Mouse (Mus musculus) right cerebral cortex, postnatal 10 days (tissue): ENCODE measurements around the gene Ddit4.

ENCODE experiments used
- DNase-seq, 2 experiments: peaks; one replicate each; pipeline ENCODE4 v3.0.0; 2021; ENCODE audit warnings: low spot score in 2 of 2

Ddit4 gene

DNA sequence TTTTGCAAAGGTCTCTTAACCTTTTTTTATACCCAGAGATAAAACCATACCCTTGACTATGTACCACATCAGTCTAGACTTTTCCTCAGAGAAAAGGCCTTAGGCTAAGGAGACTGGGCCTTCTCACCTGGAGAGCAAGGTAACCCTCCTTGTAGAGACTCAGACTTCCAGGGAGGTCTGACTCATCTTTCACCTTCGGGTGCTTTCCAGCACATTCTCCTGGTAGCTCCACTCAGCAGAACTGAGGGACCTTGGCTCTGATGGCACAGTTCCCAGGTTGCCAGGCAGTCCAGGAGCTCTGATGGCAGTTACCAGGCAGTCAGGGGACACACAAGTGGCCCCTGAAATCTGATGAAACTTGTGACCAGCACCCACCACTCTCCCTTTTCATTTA is 2.4 kb downstream of the Ddit4 start:
- DNase-seq, result no peak

DNA sequence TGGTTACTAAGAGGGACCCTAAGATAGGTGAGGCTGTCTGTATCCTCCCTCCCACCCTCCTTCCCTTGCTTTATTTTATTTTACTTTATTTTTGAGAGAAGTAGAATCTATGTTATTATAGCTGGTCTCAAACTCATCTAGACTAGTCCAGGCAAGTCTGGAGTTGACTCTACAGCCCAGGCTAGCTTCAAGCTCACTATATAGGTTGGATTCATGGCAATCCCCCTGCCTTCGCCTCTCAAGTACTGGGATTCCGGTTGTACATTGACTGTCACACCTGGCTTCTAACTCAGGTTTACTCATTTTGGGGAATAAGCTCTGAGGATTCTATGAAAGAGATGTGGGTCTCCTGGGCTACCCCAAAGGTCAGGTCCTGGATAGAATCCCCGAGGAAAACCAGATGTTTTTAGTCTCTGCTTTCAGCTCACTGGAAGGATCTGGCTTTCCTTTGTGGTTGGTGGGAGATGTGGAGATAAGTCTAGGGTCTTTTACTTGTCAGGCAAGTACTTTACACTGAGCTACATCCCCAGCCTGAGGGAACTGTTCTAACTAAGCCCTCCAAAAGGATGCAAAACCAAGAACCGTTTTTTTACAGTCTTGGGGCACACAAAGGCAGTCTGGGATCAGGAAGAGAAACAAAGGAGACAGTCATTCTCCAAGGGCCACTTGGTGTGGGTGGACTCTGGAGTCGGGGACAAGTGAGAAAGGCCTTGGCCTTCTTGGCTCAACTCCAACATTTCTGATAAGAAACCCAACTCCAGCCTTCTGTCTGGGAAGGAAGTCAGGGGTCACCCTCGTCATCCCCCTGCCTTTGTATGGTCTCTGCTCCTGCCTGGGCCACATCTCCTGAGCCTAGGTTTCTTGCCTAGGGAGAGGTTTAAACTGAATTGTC is 3.0 kb downstream of the Ddit4 start:
- no peak for DNase-seq

DNA sequence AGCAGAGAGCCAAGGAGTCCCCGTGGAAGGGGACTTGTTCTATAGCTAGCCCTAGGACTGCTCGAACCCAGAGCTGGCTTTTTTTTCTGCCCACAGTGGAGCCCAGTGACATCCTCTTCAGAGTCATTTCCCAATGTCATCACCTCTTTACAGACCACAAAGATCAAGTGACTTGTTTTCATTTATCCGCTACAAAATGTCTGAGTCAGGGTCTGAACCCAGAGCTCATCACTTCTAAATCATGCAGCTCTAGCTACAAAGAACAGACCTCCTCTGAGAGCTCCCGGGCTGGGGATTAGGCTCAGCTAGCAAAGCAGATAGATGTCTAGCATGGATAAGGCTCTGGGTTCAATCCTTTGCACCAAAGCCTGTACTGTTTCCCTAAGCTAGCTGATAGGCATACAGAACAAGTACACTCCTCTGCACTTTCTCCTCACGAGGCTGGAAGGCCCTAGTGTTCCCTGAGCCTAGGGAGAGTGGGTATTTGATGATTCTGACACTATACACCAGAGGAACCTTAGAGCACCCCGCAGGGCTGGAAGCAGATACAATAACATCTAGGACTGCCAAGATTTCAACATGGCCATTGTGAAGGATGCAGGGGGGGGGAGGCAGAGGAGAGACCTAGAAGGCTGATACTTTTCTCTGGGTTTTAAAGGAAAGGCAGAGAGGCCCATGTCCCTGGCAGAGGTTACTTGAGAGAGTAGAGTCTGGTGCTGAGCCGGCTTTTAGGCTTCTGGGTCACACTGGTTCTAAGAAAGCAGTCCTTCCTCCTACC is 4.1 kb downstream of the Ddit4 start:
- DNase-seq, result no peak

- DNase-seq, result no peak
Measured at GRCm38 (mm10) chr10:59946362-59946761, 5.3 kb downstream of the Ddit4 start.

- DNase-seq, result no peak
Measured at GRCm38 (mm10) chr10:59945416-59945815, 6.2 kb downstream of the Ddit4 start.

- peak; percentile 90 to 91 for DNase-seq
Measured at GRCm38 (mm10) chr10:59943421-59943989, 8.1 kb downstream of the Ddit4 start.

GRCm38 (mm10) chr10:59942847-59943420 is 8.7 kb downstream of the Ddit4 start:
- DNase-seq, result peak; percentile 81 to 90

GRCm38 (mm10) chr10:59942281-59942846 is 9.3 kb downstream of the Ddit4 start:
- peak in 1 of 2 experiments; percentile 63 for DNase-seq

DNA sequence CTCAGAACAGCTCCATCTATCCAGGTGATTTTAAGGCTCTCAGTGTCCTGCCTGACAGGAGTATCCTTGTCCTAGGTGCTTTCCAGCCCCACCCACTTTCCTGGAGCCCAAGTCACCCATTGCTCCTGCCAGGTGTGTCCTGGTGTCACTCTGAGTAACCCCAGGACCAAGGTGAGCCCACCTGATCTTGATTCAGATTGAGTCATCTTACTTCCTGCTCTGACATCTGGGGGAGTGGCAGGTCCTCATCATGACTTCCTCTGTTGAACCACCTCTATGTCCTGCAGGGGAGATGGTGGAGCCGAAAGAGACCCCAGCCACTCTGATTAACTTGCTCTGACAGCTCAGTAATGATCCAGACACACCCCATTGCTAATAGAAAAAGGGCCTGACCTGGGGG is 12.6 kb downstream of the Ddit4 start:
- no peak for DNase-seq

DNA sequence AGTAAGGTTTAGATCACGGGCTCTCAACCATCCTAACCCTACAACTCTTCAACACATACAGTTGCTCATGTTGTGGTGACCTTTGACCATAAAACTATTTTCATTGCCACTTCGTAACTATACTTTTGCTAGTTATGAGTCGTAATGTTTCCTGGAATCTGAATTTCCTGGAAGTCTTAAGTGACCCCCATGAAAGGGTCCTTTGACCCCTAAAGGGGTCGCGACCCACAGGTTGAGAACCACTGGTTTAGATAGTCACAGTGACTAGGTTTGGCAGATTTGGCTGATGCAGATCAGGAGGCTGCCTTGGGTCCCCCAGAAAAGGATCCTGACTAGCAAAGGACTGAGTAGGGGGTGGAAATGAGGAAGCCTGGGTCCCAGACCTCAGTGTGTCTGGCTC is 13.0 kb downstream of the Ddit4 start:
- DNase-seq, result no peak

DNA sequence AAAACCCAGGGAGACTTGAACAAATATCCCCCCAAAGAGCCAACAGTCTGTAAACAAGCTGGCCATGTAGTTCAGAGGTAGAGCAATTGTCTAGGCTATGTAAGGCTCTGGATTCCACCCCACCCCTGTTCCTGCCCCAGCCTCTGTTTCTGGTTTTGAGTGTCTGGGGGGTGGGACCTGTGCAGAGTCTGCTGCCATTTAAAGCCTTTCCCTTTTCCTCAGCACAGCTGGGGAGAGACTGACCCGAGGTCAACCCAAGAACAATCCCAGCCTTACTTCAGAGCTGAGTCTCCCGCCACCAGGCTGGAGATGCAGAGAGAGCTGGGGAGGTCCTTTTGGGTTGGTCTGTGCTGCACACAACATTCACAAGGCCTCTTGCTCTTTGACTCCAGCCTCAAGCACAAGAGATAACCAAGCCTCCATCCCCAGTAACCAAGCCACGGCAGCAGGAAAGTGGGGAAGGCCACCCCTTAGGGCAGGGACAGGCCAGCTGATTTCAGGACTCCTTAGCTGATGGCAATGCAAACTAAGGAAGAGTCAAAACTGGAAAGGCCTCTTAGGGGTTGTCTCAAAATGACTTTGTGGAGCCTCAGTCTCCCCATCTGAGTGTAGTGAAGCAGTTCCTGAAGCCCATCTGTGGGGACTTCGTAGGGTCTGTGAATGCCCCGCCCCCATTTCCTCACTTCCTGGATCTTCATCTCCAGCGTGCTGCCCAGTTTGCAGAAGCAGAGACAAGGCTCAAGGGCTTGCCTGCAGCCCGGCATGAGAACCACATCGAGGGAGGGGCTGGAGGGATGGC is 15.4 kb downstream of the Ddit4 start:
- no peak for DNase-seq

- no peak for DNase-seq
Measured at GRCm38 (mm10) chr10:59934039-59934438, 17.6 kb downstream of the Ddit4 start.

GRCm38 (mm10) chr10:59932521-59932920 is 19.1 kb downstream of the Ddit4 start:
- DNase-seq, result no peak

DNA sequence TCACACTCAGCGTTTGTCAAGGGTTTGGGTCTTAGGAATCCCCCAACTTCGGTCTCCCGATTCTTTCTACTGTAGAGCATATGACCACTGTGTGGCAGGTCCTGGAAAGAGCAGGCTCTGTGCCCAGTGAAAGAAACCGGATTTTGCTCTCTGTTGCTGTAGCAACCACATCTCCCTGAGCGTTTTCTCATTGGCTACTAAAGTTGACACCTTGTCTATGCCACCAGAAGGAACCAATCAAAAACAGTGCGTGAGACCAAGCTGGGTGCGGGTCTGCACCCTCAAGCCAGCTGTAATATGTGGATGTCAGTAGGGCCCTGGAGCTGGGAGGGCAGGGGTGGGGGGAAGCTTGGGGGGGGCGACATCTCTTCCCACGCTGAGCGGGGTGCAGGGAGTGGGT is 20.6 kb downstream of the Ddit4 start:
- DNase-seq, result peak; percentile 63 to 81

GRCm38 (mm10) chr10:59929205-59929604 is 22.4 kb downstream of the Ddit4 start:
- DNase-seq, result no peak

DNA sequence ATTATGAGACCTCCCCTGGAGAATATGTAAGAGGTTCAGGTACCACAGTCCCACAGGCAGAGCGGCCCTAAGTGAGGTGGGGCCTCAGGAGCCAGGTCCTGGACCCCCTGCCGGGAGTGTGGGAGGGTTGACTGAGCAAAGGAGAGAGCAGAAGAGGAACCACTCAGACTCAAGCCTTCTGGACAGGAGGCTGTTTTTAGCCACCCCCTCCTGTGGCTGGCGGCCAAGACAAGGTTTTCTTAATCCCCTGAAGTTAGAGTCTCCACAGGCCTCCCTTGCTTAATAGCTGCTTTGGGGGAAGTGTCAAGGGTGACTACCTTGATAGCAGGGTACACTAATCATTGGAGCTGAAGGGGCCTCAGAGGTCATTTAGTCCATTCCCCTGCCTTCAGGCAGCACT is 27.3 kb downstream of the Ddit4 start:
- peak; percentile 63 to 68 for DNase-seq

GRCm38 (mm10) chr10:59923493-59923892 is 28.1 kb downstream of the Ddit4 start:
- no peak for DNase-seq

GRCm38 (mm10) chr10:59920810-59921681 is 30.6 kb downstream of the Ddit4 start:
- peak; percentile 74 to 81 for DNase-seq

GRCm38 (mm10) chr10:59920485-59920809 is 31.2 kb downstream of the Ddit4 start:
- DNase-seq, result no peak

- DNase-seq, result no peak
Measured at GRCm38 (mm10) chr10:59919494-59920181, 32.0 kb downstream of the Ddit4 start.
